Mouse (Mus musculus): ENCODE measurements around the gene Narfl. TPM values are rescaled to one million over a fixed set of nuclear protein-coding genes. Genes with fewer than 3 reads are reported as not detected.
A peak's percentile ranks its signal among the peaks of the same experiment; 100 is the strongest.

Narfl gene
- polyA plus RNA-seq, 1 experiment from 2014 or later: 28.6 TPM

DNA sequence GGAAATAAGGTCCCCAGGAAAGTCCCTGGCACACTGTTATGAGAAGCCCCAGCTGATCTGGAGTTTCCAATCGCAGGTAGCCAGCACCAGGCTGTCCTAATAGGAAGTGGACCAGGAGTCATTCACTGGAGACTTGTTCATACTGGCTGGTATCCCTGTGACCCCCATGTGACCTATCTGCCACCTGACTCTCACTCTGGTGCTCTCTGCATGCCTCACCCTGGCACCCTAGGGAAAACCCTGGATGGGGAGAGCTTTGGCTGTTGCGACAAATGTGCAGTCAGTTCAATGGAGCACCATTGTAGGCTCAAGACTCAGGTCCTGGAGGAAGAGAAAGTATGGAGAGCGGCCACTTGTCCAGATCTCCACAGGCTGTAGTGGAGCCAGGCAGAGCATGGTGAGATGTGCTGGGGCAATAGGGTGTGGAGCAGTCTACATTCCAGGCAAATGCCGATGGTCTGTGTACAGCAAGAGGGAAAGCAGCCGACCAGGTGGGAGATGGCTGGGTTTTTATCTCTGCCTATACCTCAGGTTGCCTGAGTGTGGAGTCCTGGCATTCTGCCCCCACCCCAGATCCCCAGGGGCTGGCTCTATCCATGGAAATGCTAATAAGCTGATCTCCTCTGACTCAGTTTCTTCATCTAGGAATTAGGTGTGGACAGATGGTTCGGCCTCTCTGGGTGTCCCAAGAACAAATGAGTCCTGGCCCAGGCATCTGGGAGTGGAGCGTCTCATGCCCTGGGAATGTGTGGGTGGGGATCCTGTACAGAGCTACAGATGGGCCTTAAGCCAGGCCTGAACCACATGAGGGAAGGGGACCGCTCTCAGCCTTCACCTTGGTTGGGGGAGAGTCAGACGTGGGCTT lies 17.0 kb upstream of the Narfl start:
- no peak overlapping the region for H3K4me3 ChIP-seq (replicated peaks; ENCODE audit: low read length)
- peaks cover 4% of the 10 kb centered on the region; the same call in 1 of the 2 replicates for H3K4me1 ChIP-seq (ENCODE audit: control insufficient read depth, insufficient read depth, low read length)
- no peak overlapping the region for H3K4me2 ChIP-seq (ENCODE audit: low read depth, low read length)
- no peak overlapping the region for H3K9ac ChIP-seq (ENCODE audit: low read length)
- H3K9me3 ChIP-seq (replicated peaks; ENCODE audit: control insufficient read depth, low read length): no peaks in the 10 kb centered on the region
- ATAC-seq (ENCODE audit: insufficient read depth, low FRiP score): peak; percentile 51; the same call in 1 of the 2 replicates
- H3K27ac ChIP-seq (ENCODE audit: low read length): peak overlapping the region; percentile 52
- no peaks in the 10 kb centered on the region for H3K27me3 ChIP-seq (ENCODE audit: control insufficient read depth, insufficient read depth, low read length)
- no peaks in the 10 kb centered on the region for H3K36me3 ChIP-seq (ENCODE audit: control insufficient read depth, insufficient read depth, low read length)
- 62% methylated on average over 9 of the region's 9 CpGs for WGBS

DNA sequence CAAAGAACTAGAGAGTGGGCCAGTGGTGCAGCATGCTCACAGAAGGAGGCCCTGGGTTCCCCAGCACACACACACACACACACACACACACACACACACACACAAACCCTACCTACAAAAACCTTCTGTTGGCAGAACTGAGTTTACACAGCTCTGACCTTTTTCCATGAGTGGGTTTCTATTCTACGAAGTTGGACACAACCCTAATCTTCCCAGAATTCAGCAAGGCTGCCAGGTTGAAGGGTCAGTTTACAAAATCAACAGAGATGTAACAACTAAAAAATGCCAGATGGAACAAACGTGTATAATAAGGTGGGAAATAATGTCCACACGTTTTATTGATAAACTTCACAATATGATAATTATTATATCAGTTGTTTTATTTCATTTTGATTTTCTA lies 15.9 kb upstream of the Narfl start:
- Histone ChIP-seq H3K9ac (ENCODE audit: low read length) (no peak overlapping the region), H3K27me3 (ENCODE audit: control insufficient read depth, insufficient read depth, low read length) (no peaks in the 10 kb centered on the region), H3K27ac (ENCODE audit: low read length) (no peak overlapping the region), H3K4me1 (ENCODE audit: control insufficient read depth, insufficient read depth, low read length) (0 out of 2 replicates have a peak, but pooled peaks cover 2% of the 10 kb centered on the region), H3K4me2 (ENCODE audit: low read depth, low read length) (no peak overlapping the region), H3K36me3 (ENCODE audit: control insufficient read depth, insufficient read depth, low read length) (no peaks in the 10 kb centered on the region), H3K9me3 (replicated peaks; ENCODE audit: control insufficient read depth, low read length) (no peaks in the 10 kb centered on the region), H3K4me3 (replicated peaks; ENCODE audit: low read length) (no peak overlapping the region)
- ATAC-seq (ENCODE audit: insufficient read depth, low FRiP score): no peak
- WGBS: 46% methylated on average over 3 of the region's 3 CpGs

DNA sequence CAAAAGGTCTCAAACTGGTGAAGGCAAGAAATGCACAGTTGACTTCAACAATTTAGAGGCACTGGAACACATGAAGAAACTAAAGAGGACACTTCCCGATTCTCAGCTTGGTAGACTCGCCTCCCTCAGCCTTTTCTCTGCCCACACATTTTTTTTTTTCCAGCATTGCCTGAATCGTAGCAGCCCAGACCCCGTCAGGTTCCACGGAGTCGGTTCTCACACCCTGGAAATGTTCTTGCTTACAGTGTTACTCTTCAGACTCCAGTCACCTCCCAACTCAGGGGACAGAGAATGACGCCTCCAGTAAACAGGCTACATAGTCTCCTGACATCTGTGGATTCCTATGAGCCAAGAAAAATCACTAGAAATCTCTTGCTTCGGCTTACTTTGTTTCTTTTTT lies 13.4 kb upstream of the Narfl start:
- H3K4me1 ChIP-seq (ENCODE audit: control insufficient read depth, insufficient read depth, low read length): 0 out of 2 replicates have a peak, but pooled peaks cover 2% of the 10 kb centered on the region
- H3K27me3 ChIP-seq (ENCODE audit: control insufficient read depth, insufficient read depth, low read length): no peaks in the 10 kb centered on the region
- no peak overlapping the region for H3K4me2 ChIP-seq (ENCODE audit: low read depth, low read length)
- WGBS: 67% methylated on average over 8 of the region's 8 CpGs
- H3K9me3 ChIP-seq (replicated peaks; ENCODE audit: control insufficient read depth, low read length): no peaks in the 10 kb centered on the region
- H3K9ac ChIP-seq (ENCODE audit: low read length): no peak overlapping the region
- no peak overlapping the region for H3K27ac ChIP-seq (ENCODE audit: low read length)
- no peak overlapping the region for H3K4me3 ChIP-seq (replicated peaks; ENCODE audit: low read length)
- no peaks in the 10 kb centered on the region for H3K36me3 ChIP-seq (ENCODE audit: control insufficient read depth, insufficient read depth, low read length)
- no peak for ATAC-seq (ENCODE audit: insufficient read depth, low FRiP score)

DNA sequence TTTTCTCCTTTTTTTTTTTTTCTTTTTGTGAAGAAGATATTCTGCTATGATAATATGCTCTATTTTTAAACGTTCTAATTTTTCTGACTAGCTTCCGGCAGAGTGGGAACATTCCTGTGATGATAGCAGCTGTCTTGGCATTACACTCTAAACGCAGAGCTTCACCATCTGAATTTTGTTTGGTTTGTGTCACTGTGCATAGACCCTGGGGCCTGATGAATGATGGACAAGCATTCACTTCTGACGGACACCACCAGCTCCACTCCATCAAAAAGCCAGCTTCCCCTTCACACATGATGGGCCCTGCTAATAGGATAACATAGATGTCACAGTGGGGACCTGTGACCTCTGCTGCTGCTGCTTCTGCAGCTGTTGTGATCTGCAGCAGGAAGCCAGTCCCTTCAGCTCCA lies 12.0 kb upstream of the Narfl start:
- no peak overlapping the region for H3K27ac ChIP-seq (ENCODE audit: low read length)
- no peaks in the 10 kb centered on the region for H3K9me3 ChIP-seq (replicated peaks; ENCODE audit: control insufficient read depth, low read length)
- no peak overlapping the region for H3K4me3 ChIP-seq (replicated peaks; ENCODE audit: low read length)
- H3K9ac ChIP-seq (ENCODE audit: low read length): no peak overlapping the region
- H3K4me2 ChIP-seq (ENCODE audit: low read depth, low read length): no peak overlapping the region
- no peaks in the 10 kb centered on the region for H3K36me3 ChIP-seq (ENCODE audit: control insufficient read depth, insufficient read depth, low read length)
- H3K27me3 ChIP-seq (ENCODE audit: control insufficient read depth, insufficient read depth, low read length): no peaks in the 10 kb centered on the region
- ATAC-seq (ENCODE audit: insufficient read depth, low FRiP score): no peak
- 34% methylated on average over 4 of the region's 4 CpGs for WGBS
- H3K4me1 ChIP-seq (ENCODE audit: control insufficient read depth, insufficient read depth, low read length): no peaks in the 10 kb centered on the region

DNA sequence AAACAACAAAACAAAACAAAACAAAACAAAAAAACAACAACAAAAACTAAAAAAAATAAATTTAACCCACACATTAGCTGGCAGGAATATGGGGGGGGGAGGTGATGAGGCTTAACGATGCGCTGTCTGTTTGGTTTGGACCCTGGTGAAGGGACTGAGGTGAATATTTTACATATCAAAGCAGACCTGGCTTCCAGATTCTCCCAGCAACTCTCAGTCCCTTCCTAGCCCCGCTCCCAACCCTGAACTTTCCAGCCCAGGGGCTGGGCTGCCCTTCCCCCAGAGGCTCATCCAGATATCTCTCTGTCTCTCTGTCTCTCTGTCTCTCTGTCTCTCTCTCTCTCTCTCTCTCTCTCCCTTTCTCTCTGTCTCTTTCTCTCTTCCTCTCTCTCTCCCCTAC lies 11.0 kb upstream of the Narfl start:
- no peak for ATAC-seq (ENCODE audit: insufficient read depth, low FRiP score)
- WGBS: 51% methylated on average over 3 of the region's 3 CpGs
- H3K9me3 ChIP-seq (replicated peaks; ENCODE audit: control insufficient read depth, low read length): no peaks in the 10 kb centered on the region
- H3K27me3 ChIP-seq (ENCODE audit: control insufficient read depth, insufficient read depth, low read length): no peaks in the 10 kb centered on the region
- H3K9ac ChIP-seq (ENCODE audit: low read length): no peak overlapping the region
- no peaks in the 10 kb centered on the region for H3K36me3 ChIP-seq (ENCODE audit: control insufficient read depth, insufficient read depth, low read length)
- no peak overlapping the region for H3K4me3 ChIP-seq (replicated peaks; ENCODE audit: low read length)
- H3K4me2 ChIP-seq (ENCODE audit: low read depth, low read length): no peak overlapping the region
- H3K27ac ChIP-seq (ENCODE audit: low read length): no peak overlapping the region
- H3K4me1 ChIP-seq (ENCODE audit: control insufficient read depth, insufficient read depth, low read length): no peaks in the 10 kb centered on the region

DNA sequence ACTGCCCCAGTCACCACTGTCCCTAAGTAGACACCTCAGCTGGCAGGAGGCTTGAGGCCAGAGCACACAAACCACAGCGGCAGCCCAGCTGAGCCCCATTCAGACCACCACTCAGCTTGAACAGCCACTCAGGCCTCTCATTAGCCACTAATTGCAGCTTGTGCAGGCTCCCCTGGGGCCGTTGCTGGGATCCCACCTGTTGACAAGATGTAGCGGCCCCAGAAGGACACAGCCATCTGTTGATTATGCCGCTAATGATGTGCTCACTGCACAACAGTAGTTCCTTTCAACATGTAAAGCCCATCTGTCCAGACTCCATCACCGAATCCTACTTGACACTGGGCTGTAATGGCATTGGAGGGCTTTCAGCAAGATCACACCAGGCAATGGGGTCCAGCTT lies 7.7 kb upstream of the Narfl start:
- WGBS: 73% methylated on average over 5 of the region's 5 CpGs
- Histone ChIP-seq H3K27ac (ENCODE audit: low read length) (no peak overlapping the region), H3K9ac (ENCODE audit: low read length) (no peak overlapping the region), H3K27me3 (ENCODE audit: control insufficient read depth, insufficient read depth, low read length) (no peaks in the 10 kb centered on the region), H3K9me3 (replicated peaks; ENCODE audit: control insufficient read depth, low read length) (no peaks in the 10 kb centered on the region), H3K4me1 (ENCODE audit: control insufficient read depth, insufficient read depth, low read length) (no peaks in the 10 kb centered on the region), H3K4me3 (replicated peaks; ENCODE audit: low read length) (no peak overlapping the region), H3K4me2 (ENCODE audit: low read depth, low read length) (no peak overlapping the region), H3K36me3 (ENCODE audit: control insufficient read depth, insufficient read depth, low read length) (no peaks in the 10 kb centered on the region)
- no peak for ATAC-seq (ENCODE audit: insufficient read depth, low FRiP score)

DNA sequence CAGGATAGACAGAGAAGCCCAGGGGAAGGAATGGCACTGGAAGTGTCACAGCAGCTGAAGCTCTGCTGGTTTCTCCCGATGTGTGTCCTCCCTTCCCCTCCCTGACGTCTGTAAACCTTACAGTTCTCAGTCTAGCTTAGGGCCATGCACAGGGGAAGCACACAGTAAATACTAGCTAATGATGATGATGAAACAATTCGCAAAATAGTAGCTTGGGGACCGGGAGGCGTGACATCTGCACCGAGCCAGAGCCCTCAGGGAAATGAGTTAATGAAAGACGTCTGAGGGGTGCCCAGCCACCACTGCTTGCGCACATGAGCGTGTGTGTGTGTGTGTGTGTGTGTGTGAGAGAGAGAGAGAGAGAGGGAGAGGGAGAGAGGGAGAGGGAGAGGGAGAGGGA lies 4.2 kb upstream of the Narfl start:
- peaks cover 3% of the 10 kb centered on the region for H3K4me1 ChIP-seq (ENCODE audit: control insufficient read depth, insufficient read depth, low read length)
- H3K9ac ChIP-seq (ENCODE audit: low read length): no peak overlapping the region
- WGBS: 59% methylated on average over 9 of the region's 9 CpGs
- ATAC-seq (ENCODE audit: insufficient read depth, low FRiP score): no peak
- H3K27ac ChIP-seq (ENCODE audit: low read length): no peak overlapping the region
- H3K9me3 ChIP-seq (replicated peaks; ENCODE audit: control insufficient read depth, low read length): no peaks in the 10 kb centered on the region
- H3K36me3 ChIP-seq (ENCODE audit: control insufficient read depth, insufficient read depth, low read length): no peaks in the 10 kb centered on the region
- H3K27me3 ChIP-seq (ENCODE audit: control insufficient read depth, insufficient read depth, low read length): no peaks in the 10 kb centered on the region
- no peak overlapping the region for H3K4me3 ChIP-seq (replicated peaks; ENCODE audit: low read length)
- H3K4me2 ChIP-seq (ENCODE audit: low read depth, low read length): no peak overlapping the region

DNA sequence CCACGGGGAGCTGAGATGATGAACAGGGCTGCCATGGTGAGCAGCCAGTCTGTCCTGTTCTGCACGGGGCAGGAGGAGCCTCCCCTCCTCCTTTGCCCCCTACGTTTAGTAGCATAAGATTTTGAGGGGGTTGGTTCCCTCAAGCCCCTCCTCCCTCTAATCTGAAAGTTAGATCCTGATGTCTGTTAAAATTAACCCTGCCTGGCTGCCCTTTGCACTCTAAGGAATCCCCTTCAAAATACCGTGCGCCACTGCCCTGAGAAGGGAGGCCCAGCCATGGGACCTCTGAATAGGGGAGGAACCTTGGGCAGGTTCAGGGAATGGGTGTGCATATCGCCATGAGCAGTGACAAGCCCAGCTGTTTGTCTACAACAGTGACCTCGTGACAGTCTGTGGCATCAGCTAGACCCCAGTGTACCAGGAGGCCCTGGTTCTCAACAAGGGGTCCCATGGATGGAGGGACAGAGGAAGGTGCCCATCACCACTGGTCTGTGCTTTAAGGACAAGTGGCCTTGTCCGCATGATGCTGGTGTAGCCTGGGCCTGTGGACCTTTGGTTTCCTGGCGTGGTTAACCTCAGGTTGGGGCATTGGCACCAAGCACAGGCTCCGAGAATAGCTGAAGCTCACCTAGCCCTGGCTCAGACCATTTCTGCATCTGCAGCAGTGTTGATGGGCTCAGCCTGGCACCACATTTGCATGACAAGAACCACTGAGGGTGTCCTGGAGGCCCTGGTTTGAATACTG lies 1.9 kb downstream of the Narfl start:
- Histone ChIP-seq H3K27me3 (ENCODE audit: control insufficient read depth, insufficient read depth, low read length) (no peaks in the 10 kb centered on the region), H3K9ac (ENCODE audit: low read length) (no peak overlapping the region), H3K4me3 (replicated peaks; ENCODE audit: low read length) (no peak overlapping the region), H3K4me2 (ENCODE audit: low read depth, low read length) (no peak overlapping the region), H3K27ac (ENCODE audit: low read length) (no peak overlapping the region), H3K9me3 (replicated peaks; ENCODE audit: control insufficient read depth, low read length) (no peaks in the 10 kb centered on the region), H3K4me1 (ENCODE audit: control insufficient read depth, insufficient read depth, low read length) (peaks cover 6% of the 10 kb centered on the region), H3K36me3 (ENCODE audit: control insufficient read depth, insufficient read depth, low read length) (0 out of 2 replicates have a peak, but pooled peaks cover 3% of the 10 kb centered on the region)
- WGBS: 74% methylated on average over 10 of the region's 10 CpGs
- no peak for ATAC-seq (ENCODE audit: insufficient read depth, low FRiP score)

DNA sequence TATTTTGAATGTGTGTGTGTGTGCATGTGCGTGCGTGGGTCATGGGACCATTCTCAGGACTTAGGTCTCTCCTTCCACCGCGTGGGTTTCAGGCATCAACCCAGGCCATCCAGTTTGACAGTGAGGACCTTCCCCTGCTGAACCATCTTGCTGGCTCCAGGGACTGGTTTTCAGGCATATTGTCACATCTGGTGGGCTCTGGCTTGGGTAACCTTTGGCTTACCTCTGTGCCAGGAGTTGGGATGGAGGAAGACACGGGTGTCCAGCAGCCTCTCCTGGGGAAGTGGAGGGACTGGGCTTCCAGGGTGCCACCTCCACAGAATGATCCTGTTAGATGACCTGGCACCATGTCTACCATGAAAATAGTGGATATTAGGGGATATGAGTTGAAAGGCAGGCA lies 4.4 kb downstream of the Narfl start:
- Histone ChIP-seq H3K9ac (ENCODE audit: low read length) (no peak overlapping the region), H3K4me1 (ENCODE audit: control insufficient read depth, insufficient read depth, low read length) (peaks cover 6% of the 10 kb centered on the region), H3K9me3 (replicated peaks; ENCODE audit: control insufficient read depth, low read length) (no peaks in the 10 kb centered on the region), H3K27me3 (ENCODE audit: control insufficient read depth, insufficient read depth, low read length) (no peaks in the 10 kb centered on the region), H3K36me3 (ENCODE audit: control insufficient read depth, insufficient read depth, low read length) (peaks cover 3% of the 10 kb centered on the region; the same call in 1 of the 2 replicates), H3K4me2 (ENCODE audit: low read depth, low read length) (no peak overlapping the region), H3K4me3 (replicated peaks; ENCODE audit: low read length) (no peak overlapping the region), H3K27ac (ENCODE audit: low read length) (no peak overlapping the region)
- whole genome bisulfite sequencing: 90% methylated on average over 5 of the region's 5 CpGs
- ATAC-seq (ENCODE audit: insufficient read depth, low FRiP score): no peak
